ENCODE assay signal across 9 mouse cellular contexts in genomic region chr16:10073158-10073557, GRCm38 (mm10).
DNase-seq lines count a peak whose midpoint lies in the region; ATAC-seq and TF ChIP-seq lines count a peak whose summit lies in the region.
"Had no signal": no experiment of that assay in that cellular context is flagged by ENCODE, and none has a peak within 500 bp of the region (broad histone marks: within the 10 kb centered on the region; RNA-seq: fewer than 3 reads in every experiment).

No protein-coding gene starts in this region.

- H3K4me3 ChIP-seq in liver, postnatal 0 days (ENCODE audit: low read depth, low read length), result no peak overlapping the region
- H3K4me3 ChIP-seq: limb, embryonic 12.5 days had no signal

- 34% methylated on average over 6 of the region's 6 CpGs for WGBS in liver, postnatal 0 days (ENCODE audit: insufficient replicate concordance)

- no peak for ATAC-seq in CD4-positive, CD25-positive, alpha-beta regulatory T cell, adult 4 months
- ATAC-seq in liver, postnatal 0 days, result no peak

- TF ChIP-seq EP300 in liver, postnatal 0 days (IDR thresholded peaks at IDR 0.05; ENCODE audit: low read depth), result no peak

- TF ChIP-seq CTCF in liver, postnatal 0 days (IDR thresholded peaks at IDR 0.05; ENCODE audit: low read depth), result peak; percentile 80

- H3K9ac ChIP-seq in liver, postnatal 0 days (replicated peaks), result no peak overlapping the region
- H3K9ac ChIP-seq: limb, embryonic 12.5 days had no signal

- H3K4me2 ChIP-seq in liver, postnatal 0 days (ENCODE audit: low read depth, low read length), result no peak overlapping the region
- H3K4me2 ChIP-seq: limb, embryonic 12.5 days had no signal

- no peaks in the 10 kb centered on the region for H3K27me3 ChIP-seq in liver, postnatal 0 days (ENCODE audit: insufficient read depth, low read length)
- H3K27me3 ChIP-seq: limb, embryonic 12.5 days had no signal

- H3K27ac ChIP-seq in liver, postnatal 0 days (ENCODE audit: low read depth), result no peak overlapping the region
- H3K27ac ChIP-seq: limb, embryonic 12.5 days had no signal

- H3K4me1 ChIP-seq in liver, postnatal 0 days (ENCODE audit: insufficient read depth), result no peaks in the 10 kb centered on the region
- H3K4me1 ChIP-seq: limb, embryonic 12.5 days had no signal

- peak; percentile 42 for DNase-seq in CD4-positive, CD25-positive, alpha-beta regulatory T cell, adult 2 months (ENCODE audit: low read depth, low spot score)
- peak; percentile 39 for DNase-seq in urinary bladder, postnatal 14 days (ENCODE audit: low spot score)
- DNase-seq in urinary bladder, postnatal 10 days (ENCODE audit: low spot score), result no peak
- peak; percentile 79 for DNase-seq in embryo, embryonic 10 days (ENCODE audit: low spot score)
- peak; percentile 28 for DNase-seq in hindlimb bud, embryonic 11.5 days (ENCODE audit: extremely low spot score, low read depth, low spot score)
- peak; percentile 33 for DNase-seq in liver, postnatal 0 days
- DNase-seq in right cerebral cortex, postnatal 10 days (ENCODE audit: low spot score in 2 of 2), result peak; percentile 61 to 75

- no peaks in the 10 kb centered on the region for H3K36me3 ChIP-seq in liver, postnatal 0 days (replicated peaks; ENCODE audit: insufficient read depth, low read length)
- H3K36me3 ChIP-seq: limb, embryonic 12.5 days had no signal

- no peaks in the 10 kb centered on the region for H3K9me3 ChIP-seq in liver, postnatal 0 days (ENCODE audit: low read length)
- H3K9me3 ChIP-seq: limb, embryonic 12.5 days had no signal
